Mouse (Mus musculus) testis, adult 2 months (tissue): Measurements from ENCODE around the gene Psmd8.

ENCODE experiments used
- CTCF ChIP-seq: fragments of 200-500 bp; IDR thresholded peaks from 2 replicates; pipeline ENCODE4 v1.5.1; 2012; ENCODE audit warnings: low read depth, mild to moderate bottlenecking, inconsistent platforms, low read length, moderate library complexity; ENCODE audit not compliant: control insufficient read depth, insufficient read depth, insufficient replicate concordance
- POLR2A ChIP-seq: fragments of 200-500 bp; IDR thresholded peaks from 2 replicates; pipeline ENCODE4 v1.6.1; 2012; ENCODE audit warnings: low read depth, mild to moderate bottlenecking, inconsistent platforms, low read length, moderate library complexity; ENCODE audit not compliant: control insufficient read depth

DNA sequence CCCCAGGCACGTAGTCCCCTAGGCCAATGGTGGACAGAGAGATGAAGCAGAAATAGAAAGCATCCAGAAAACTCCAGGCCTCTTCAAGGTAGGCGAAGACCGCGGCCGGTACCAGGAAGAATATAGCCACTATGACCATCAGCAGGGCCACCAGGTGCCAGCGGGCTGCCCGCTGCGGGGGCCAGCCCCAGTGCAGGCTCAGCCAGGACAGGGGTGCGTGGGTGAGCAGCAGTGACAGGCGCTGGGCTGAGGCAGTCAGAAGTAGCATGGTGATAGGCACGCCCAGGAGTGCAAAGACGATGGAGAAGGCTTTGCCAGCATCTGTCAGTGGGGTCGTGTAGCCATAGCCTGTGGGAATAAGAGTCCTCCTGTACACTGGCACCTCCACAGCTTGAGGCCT, 45.0 kb upstream of the Psmd8 start:
- no peak for TF ChIP-seq CTCF
- no peak for TF ChIP-seq POLR2A
